Mouse (Mus musculus): Measurements from ENCODE around the gene Rbp7.
"Not testable (repeated sequence)": the region's sequence is repeated elsewhere in the genome, so short reads cannot be mapped to it uniquely, and the experiment has no call there.

Gene Rbp7

GRCm38 (mm10) chr4:149457163-149457562 lies 2.4 kb upstream of the Rbp7 start:
- not testable (repeated sequence) for DNase-seq (ENCODE audit: low spot score in 2 of 2)

GRCm38 (mm10) chr4:149454263-149454662 lies 515 bp downstream of the Rbp7 start:
- DNase-seq (ENCODE audit: low spot score in 2 of 2), result no peak

GRCm38 (mm10) chr4:149453656-149454055 lies 1.1 kb downstream of the Rbp7 start:
- peak; percentile 31 to 42 for DNase-seq (ENCODE audit: low spot score in 2 of 2)

DNA sequence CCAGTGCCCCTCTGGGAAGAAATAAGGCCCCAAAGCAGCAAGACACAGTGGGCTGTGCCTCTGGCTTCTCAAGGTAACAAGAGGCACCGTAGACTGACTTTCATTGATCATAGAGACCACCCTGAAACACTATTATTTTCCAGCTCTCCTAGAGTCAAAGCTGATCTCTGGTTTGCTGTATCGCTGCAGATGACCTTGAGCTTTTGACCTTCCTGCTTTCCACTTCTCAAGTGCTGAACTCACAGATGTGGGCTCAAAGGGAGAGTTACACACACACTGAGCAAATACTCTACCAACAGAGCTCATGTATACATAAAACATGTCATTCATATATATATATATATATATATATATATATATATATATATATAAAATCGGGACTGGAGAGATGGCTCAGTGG lies 4.1 kb downstream of the Rbp7 start:
- no peak for DNase-seq (ENCODE audit: low spot score in 2 of 2)

- no peak for DNase-seq (ENCODE audit: low spot score in 2 of 2)
Measured at GRCm38 (mm10) chr4:149446309-149446708, 8.5 kb downstream of the Rbp7 start.

- peak in 1 of 2 experiments; percentile 18 for DNase-seq (ENCODE audit: low spot score in 2 of 2)
Measured at GRCm38 (mm10) chr4:149445868-149446267, 8.9 kb downstream of the Rbp7 start.

- DNase-seq (ENCODE audit: low spot score in 2 of 2), result peak; percentile 82 to 91
Measured at GRCm38 (mm10) chr4:149444964-149445701, 9.6 kb downstream of the Rbp7 start.

- DNase-seq (ENCODE audit: low spot score in 2 of 2), result no peak
Measured at GRCm38 (mm10) chr4:149444465-149444864, 10.3 kb downstream of the Rbp7 start.

- DNase-seq (ENCODE audit: low spot score in 2 of 2), result peak in 1 of 2 experiments; percentile 30
Measured at GRCm38 (mm10) chr4:149442436-149442835, 12.3 kb downstream of the Rbp7 start.

DNA sequence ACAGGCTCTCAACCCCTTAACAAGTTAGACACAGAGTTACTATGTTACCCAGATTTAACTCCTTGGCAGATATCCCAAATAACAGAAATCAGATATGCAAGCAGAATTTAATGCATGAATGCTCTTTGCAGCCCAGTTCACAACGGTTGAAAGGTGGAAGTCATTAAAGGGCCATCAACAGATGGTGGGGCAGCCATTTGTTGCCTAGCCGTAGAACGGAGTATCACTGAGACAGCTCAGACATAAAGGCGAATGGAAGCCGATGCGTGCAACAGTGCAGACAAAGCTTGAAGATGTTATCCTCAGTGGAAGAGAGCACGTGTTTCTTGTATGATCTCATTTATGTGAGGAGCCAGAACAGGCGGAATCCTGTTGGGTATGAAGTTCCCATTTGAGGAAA lies 14.2 kb downstream of the Rbp7 start:
- DNase-seq (ENCODE audit: low spot score in 2 of 2), result no peak

GRCm38 (mm10) chr4:149431887-149432286 lies 22.9 kb downstream of the Rbp7 start:
- DNase-seq (ENCODE audit: low spot score in 2 of 2), result not testable (repeated sequence)

DNA sequence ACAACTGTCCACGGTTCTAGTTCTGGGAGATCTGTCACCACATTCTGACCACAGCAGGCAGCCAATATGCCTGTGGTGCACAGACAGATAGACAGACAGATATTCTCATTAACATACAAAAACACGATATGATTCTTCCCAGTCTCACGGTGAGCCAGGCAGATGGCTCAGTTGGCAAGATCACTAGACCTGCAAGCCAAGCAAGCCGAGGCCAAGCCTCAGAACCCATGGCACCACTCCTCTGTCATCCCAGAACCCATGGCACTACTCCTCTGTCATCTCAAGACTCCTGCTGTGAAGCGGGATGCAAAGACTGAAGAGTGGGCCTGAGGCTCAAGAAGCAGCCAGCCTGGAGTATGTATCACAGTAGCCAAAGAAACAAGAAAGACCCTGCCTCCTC lies 25.2 kb downstream of the Rbp7 start:
- no peak for DNase-seq (ENCODE audit: low spot score in 2 of 2)

DNA sequence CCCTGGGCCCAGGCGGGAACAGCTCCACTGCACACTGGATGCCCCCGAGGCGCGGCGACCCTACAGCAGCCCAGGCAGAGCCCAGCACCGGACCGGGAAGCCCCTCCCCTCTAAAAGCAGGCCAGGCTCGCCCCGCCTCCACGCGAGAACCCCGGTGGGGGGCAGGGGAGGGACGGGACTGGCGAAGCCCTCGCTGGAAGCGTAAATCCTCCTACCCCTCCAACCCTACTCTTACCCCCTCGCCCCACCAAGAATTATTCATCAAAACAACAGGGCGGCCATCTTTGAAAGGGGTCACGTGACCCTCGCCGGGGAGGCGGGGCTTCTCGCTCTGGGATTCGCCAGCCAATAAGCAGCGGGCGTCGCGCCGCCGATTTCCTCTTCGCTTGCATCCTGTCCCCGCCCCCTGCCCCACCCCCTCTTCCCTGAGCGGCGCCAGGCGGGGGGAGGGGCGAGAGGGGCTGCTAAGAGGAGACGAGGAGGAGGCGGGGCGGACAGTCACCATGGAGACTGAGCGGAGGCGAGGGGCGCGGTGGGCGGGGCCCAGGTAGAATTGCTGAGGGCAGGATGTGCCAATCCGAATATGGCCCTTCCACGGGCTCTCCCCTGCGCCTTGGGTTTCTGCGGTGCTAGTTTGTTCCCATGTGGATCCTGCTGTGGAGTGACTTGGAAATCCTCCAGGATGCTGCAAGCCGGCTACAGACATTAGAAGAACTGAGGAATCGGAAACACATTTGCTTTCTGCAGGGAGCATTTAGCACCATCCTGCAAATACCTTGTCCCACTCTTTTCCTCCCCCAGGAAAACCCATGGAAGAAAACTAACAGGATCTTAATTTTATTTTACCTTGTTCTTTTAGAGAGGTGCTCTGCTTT lies 28.2 kb downstream of the Rbp7 start, which contains the start of gene Ube4b:
Gene Ube4b (minus strand): TSS at position 425 of the 875 bp plus-strand sequence.
- peak; percentile 90 to 94 for DNase-seq (ENCODE audit: low spot score in 2 of 2)

- peak in 1 of 2 experiments; percentile 22 for DNase-seq (ENCODE audit: low spot score in 2 of 2)
Measured at GRCm38 (mm10) chr4:149425801-149426292, 28.9 kb downstream of the Rbp7 start.

DNA sequence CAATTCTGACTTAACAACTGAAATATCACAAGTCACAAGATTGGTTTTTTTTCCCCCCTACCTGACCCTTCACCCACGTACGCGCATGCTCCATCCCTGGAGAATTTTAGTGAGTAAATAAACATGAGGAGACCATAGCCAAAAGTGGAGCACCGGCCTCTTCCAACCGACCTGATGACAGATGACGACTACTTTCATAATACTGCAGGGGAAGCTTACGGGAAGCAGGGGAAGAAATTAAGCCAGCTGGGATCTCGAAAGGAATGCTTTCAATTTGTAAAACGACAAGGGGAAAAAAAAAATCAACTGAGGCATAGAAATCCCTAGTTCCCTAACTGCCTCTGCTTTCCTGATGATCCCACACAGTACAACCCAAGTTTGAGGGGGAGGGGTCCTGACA lies 30.0 kb downstream of the Rbp7 start:
- DNase-seq (ENCODE audit: low spot score in 2 of 2), result no peak

DNA sequence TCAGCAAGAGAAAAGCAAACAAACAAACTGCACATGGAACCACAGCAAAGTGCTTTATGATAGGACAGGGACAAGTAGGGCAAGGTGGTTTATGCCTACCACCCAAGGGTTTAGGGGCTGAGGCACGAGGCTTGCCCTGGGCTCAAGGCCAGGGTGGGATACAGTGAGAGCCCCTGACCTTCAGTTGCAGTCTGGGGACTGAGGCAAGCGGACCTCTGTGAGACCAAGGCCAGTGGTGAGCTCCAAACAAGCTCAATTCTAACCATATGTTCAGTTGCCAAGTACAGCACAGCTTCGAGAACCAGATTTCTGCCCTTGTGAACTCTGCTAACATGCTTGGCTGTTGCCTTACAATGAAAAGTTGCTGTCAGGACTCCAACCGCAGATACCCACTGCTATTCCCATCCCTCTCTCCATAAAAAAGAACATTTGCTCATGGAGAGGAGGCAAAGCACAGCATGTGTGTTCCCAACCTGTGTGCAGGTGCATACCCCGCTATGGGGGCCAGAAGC lies 36.9 kb downstream of the Rbp7 start:
- DNase-seq (ENCODE audit: low spot score in 2 of 2), result no peak

DNA sequence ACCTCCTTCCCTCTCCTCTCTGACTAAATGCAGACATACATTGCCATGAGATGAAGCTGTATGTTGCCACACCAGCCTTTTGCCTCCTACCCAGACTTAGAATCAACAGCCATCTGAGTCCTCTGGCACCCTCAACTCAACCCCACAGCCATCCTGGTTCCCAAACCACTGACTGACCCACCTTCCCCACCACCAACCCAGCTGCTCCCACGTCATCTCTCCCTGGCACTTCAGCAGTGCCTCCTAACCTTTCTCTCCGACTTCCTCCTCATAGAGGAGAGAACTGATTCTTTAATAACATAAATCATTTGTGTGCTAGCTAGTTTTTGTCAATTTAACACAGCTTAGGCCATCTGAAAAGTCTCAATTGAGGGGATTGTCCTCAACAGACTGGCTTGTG lies 37.8 kb downstream of the Rbp7 start:
- no peak for DNase-seq (ENCODE audit: low spot score in 2 of 2)

GRCm38 (mm10) chr4:149416417-149416816 lies 38.4 kb downstream of the Rbp7 start:
- no peak for DNase-seq (ENCODE audit: low spot score in 2 of 2)

GRCm38 (mm10) chr4:149415651-149416169 lies 39.1 kb downstream of the Rbp7 start:
- no peak for DNase-seq (ENCODE audit: low spot score in 2 of 2)

GRCm38 (mm10) chr4:149414259-149414658 lies 40.5 kb downstream of the Rbp7 start:
- DNase-seq (ENCODE audit: low spot score in 2 of 2), result no peak

DNA sequence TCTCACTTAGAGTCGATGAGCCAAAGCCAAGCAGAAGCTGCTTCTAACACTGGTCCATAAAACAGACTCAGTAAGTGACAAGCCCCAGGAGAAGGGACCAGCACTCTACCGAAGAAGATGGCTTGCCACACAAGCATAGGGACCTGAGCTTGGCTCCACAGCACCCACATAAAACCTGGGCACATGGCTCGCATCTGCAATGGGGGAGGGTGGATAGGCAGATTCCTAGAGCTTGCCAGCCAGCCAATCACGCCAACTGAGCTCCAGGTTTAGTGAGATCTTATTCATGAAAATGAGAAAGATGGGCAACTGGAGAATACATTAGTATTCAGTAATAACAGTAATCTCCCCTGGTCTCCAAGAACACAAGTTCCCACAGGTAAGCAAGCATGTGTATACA lies 45.0 kb downstream of the Rbp7 start:
- no peak for DNase-seq (ENCODE audit: low spot score in 2 of 2)

- no peak for DNase-seq (ENCODE audit: low spot score in 2 of 2)
Measured at GRCm38 (mm10) chr4:149408331-149408730, 46.4 kb downstream of the Rbp7 start.

All from urinary bladder, postnatal 36 days (tissue).